Mouse (Mus musculus): ENCODE results near the gene Ptpn3. TPM values are rescaled to one million over a fixed set of nuclear protein-coding genes. Genes with fewer than 3 reads are reported as not detected.

Gene Ptpn3
- polyA plus RNA-seq, 1 experiment from 2014 or later = 8.1 TPM

DNA sequence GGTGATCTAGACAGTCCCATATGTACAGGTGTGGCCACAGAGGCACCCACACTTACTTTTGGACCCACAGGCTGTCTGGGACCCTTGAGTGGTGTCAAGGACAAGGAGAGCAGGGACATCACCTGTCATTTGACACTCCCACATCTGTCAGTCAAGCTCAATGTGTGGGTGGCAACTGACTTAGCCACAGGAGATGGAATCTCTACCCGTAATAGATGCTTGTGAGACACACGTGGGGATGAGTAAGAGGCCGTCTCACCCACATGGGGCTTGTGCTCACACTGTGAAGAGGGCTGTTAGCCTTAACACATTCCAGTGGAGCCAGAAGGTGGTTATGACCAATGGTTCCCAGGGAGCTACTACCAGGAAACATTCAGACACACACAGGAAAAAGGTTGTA, 13.8 kb downstream of the Ptpn3 start:
- no peaks in the 10 kb centered on the region for H3K4me1 ChIP-seq (ENCODE audit: control insufficient read depth, insufficient read depth, low read length)
- H3K9me3 ChIP-seq (ENCODE audit: control insufficient read depth, low read depth, low read length) = no peaks in the 10 kb centered on the region
- no peak overlapping the region for H3K9ac ChIP-seq (replicated peaks; ENCODE audit: low read depth, low read length)
- WGBS = 92% methylated on average over 3 of the region's 3 CpGs
- ATAC-seq (ENCODE audit: insufficient number of reproducible peaks, insufficient read depth, low FRiP score, low read depth) = no peak
- H3K27me3 ChIP-seq (ENCODE audit: control insufficient read depth, insufficient read depth, low read length) = no peaks in the 10 kb centered on the region
- no peak overlapping the region for H3K4me3 ChIP-seq (ENCODE audit: low read depth, low read length)
- H3K4me2 ChIP-seq (replicated peaks; ENCODE audit: low read depth, low read length) = no peak overlapping the region
- H3K27ac ChIP-seq (ENCODE audit: low read length) = no peak overlapping the region
- H3K36me3 ChIP-seq (ENCODE audit: control insufficient read depth, insufficient read depth, low read length) = no peaks in the 10 kb centered on the region

DNA sequence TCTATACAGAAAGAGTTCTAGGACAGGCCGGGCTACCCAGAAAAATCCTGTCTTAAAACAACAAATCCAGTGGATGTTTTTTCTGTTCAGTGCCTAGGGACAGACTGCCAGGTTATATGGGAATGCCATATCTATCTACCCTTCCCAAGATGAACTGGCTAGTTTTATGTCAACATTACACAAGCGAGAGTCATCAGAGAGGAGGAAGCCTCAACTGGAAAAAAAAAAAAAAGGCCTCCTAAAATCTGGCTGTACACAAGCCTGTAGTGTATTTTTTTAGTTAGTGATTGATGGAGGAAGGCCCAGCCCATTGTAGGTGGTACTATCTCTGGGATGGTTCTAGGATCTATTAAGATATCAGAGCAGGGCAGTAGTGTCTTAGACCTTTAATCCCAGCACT, 16.4 kb downstream of the Ptpn3 start:
- Histone ChIP-seq H3K9me3 (ENCODE audit: control insufficient read depth, low read depth, low read length) (no peaks in the 10 kb centered on the region), H3K4me1 (ENCODE audit: control insufficient read depth, insufficient read depth, low read length) (no peaks in the 10 kb centered on the region), H3K36me3 (ENCODE audit: control insufficient read depth, insufficient read depth, low read length) (no peaks in the 10 kb centered on the region), H3K4me2 (replicated peaks; ENCODE audit: low read depth, low read length) (no peak overlapping the region), H3K27me3 (ENCODE audit: control insufficient read depth, insufficient read depth, low read length) (no peaks in the 10 kb centered on the region), H3K27ac (ENCODE audit: low read length) (no peak overlapping the region), H3K9ac (replicated peaks; ENCODE audit: low read depth, low read length) (no peak overlapping the region), H3K4me3 (ENCODE audit: low read depth, low read length) (no peak overlapping the region)
- ATAC-seq (ENCODE audit: insufficient number of reproducible peaks, insufficient read depth, low FRiP score, low read depth) = no peak
- WGBS = 77% methylated on average over 2 of the region's 2 CpGs

DNA sequence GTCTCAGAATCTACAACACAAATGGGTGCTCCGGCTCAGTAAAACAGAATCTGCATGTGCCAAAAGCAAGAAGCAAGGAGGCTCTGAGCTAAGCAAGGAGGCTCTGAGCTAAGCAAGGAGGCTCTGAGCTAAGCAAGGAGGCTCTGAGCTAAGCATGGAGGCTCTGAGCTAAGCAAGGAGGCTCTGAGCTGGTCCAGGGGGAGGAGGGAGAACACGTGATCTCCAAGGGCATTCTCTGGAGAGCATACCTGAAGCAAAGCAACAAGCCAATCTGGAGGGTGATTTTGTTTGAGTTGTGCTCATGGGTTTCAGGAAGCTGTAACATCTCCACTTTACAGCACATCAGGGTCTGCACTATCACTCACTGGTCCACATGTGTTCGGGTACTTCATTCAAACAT, 18.4 kb downstream of the Ptpn3 start:
- no peak overlapping the region for H3K4me2 ChIP-seq (replicated peaks; ENCODE audit: low read depth, low read length)
- WGBS = 68% methylated on average over 3 of the region's 3 CpGs
- H3K4me3 ChIP-seq (ENCODE audit: low read depth, low read length) = no peak overlapping the region
- no peak overlapping the region for H3K27ac ChIP-seq (ENCODE audit: low read length)
- H3K9me3 ChIP-seq (ENCODE audit: control insufficient read depth, low read depth, low read length) = no peaks in the 10 kb centered on the region
- H3K4me1 ChIP-seq (ENCODE audit: control insufficient read depth, insufficient read depth, low read length) = peaks cover 8% of the 10 kb centered on the region; the same call in 1 of the 2 replicates
- ATAC-seq (ENCODE audit: insufficient number of reproducible peaks, insufficient read depth, low FRiP score, low read depth) = no peak
- H3K27me3 ChIP-seq (ENCODE audit: control insufficient read depth, insufficient read depth, low read length) = no peaks in the 10 kb centered on the region
- no peak overlapping the region for H3K9ac ChIP-seq (replicated peaks; ENCODE audit: low read depth, low read length)
- no peaks in the 10 kb centered on the region for H3K36me3 ChIP-seq (ENCODE audit: control insufficient read depth, insufficient read depth, low read length)

DNA sequence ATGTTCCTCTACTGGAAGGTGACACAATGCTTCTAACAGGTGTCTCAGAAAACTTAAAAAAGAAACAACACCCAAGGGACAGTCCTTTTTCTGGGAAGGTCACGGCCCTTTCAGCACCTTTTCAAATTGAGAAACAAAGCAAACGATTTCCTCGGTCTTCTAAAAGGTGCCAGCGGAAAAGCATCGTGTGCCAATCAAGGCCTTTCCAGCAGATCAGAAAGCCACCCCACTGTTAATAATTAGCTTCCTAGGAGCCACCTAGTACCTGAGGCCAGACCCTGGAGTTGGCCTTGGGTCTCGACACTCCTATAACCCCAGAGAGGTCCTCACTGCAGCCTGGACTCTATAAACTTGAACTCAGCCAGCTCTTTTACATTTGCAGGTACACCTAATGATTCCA, 19.0 kb downstream of the Ptpn3 start:
- Histone ChIP-seq H3K9ac (replicated peaks; ENCODE audit: low read depth, low read length) (no peak overlapping the region), H3K27ac (ENCODE audit: low read length) (no peak overlapping the region), H3K4me2 (replicated peaks; ENCODE audit: low read depth, low read length) (no peak overlapping the region), H3K4me1 (ENCODE audit: control insufficient read depth, insufficient read depth, low read length) (peaks cover 8% of the 10 kb centered on the region; the same call in 1 of the 2 replicates), H3K36me3 (ENCODE audit: control insufficient read depth, insufficient read depth, low read length) (no peaks in the 10 kb centered on the region), H3K9me3 (ENCODE audit: control insufficient read depth, low read depth, low read length) (no peaks in the 10 kb centered on the region), H3K4me3 (ENCODE audit: low read depth, low read length) (no peak overlapping the region), H3K27me3 (ENCODE audit: control insufficient read depth, insufficient read depth, low read length) (no peaks in the 10 kb centered on the region)
- 60% methylated on average over 6 of the region's 6 CpGs for WGBS
- ATAC-seq (ENCODE audit: insufficient number of reproducible peaks, insufficient read depth, low FRiP score, low read depth) = no peak

DNA sequence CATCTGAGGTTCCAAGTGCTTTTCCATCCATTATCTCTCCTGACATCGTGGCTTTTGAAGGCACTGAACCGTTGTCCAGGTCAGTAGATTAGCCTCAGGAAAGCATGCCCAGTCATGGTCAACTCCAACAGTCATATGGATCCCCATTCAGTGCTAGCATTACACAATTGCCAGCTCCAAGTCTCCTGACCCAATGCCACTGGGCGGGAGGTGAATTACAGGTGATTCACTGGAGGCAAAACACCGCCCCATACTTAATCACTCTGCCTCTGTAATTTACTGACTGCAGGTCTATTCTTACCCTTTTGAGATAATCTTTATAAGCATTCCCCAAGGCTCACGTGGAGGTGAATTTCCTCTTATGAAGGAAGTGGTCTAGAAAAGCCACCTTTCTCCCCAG, 19.5 kb downstream of the Ptpn3 start:
- H3K9ac ChIP-seq (replicated peaks; ENCODE audit: low read depth, low read length) = no peak overlapping the region
- no peak overlapping the region for H3K4me2 ChIP-seq (replicated peaks; ENCODE audit: low read depth, low read length)
- no peak for ATAC-seq (ENCODE audit: insufficient number of reproducible peaks, insufficient read depth, low FRiP score, low read depth)
- no peak overlapping the region for H3K27ac ChIP-seq (ENCODE audit: low read length)
- no peaks in the 10 kb centered on the region for H3K9me3 ChIP-seq (ENCODE audit: control insufficient read depth, low read depth, low read length)
- no peaks in the 10 kb centered on the region for H3K27me3 ChIP-seq (ENCODE audit: control insufficient read depth, insufficient read depth, low read length)
- no peak overlapping the region for H3K4me3 ChIP-seq (ENCODE audit: low read depth, low read length)
- peaks cover 8% of the 10 kb centered on the region; the same call in 1 of the 2 replicates for H3K4me1 ChIP-seq (ENCODE audit: control insufficient read depth, insufficient read depth, low read length)
- WGBS = 49% methylated on average over 5 of the region's 5 CpGs
- no peaks in the 10 kb centered on the region for H3K36me3 ChIP-seq (ENCODE audit: control insufficient read depth, insufficient read depth, low read length)

DNA sequence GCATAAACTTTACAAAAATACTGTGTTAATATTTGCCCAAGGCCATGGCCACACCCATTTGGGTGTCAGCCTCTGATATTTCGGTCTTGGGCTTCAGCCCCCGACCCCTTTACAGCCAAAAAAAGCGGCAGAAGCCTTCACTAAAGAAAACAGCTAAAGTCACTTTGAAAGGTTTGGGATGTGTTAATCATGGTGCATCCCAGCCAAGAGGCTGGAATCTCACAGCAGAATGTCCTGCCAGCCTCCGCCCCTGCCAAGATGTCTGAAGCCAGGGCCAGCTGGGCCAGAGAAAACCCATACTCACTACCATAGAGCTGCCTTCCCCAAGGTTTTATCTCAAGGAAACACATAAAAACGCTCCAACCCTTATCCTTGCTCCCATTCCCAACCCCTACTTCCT, 20.7 kb downstream of the Ptpn3 start:
- H3K27ac ChIP-seq (ENCODE audit: low read length) = no peak overlapping the region
- H3K27me3 ChIP-seq (ENCODE audit: control insufficient read depth, insufficient read depth, low read length) = no peaks in the 10 kb centered on the region
- no peak overlapping the region for H3K4me3 ChIP-seq (ENCODE audit: low read depth, low read length)
- H3K4me1 ChIP-seq (ENCODE audit: control insufficient read depth, insufficient read depth, low read length) = peaks cover 13% of the 10 kb centered on the region; the same call in 1 of the 2 replicates
- ATAC-seq (ENCODE audit: insufficient number of reproducible peaks, insufficient read depth, low FRiP score, low read depth) = no peak
- H3K4me2 ChIP-seq (replicated peaks; ENCODE audit: low read depth, low read length) = no peak overlapping the region
- WGBS = 70% methylated on average over 5 of the region's 5 CpGs
- H3K9ac ChIP-seq (replicated peaks; ENCODE audit: low read depth, low read length) = no peak overlapping the region
- H3K9me3 ChIP-seq (ENCODE audit: control insufficient read depth, low read depth, low read length) = no peaks in the 10 kb centered on the region
- H3K36me3 ChIP-seq (ENCODE audit: control insufficient read depth, insufficient read depth, low read length) = no peaks in the 10 kb centered on the region

DNA sequence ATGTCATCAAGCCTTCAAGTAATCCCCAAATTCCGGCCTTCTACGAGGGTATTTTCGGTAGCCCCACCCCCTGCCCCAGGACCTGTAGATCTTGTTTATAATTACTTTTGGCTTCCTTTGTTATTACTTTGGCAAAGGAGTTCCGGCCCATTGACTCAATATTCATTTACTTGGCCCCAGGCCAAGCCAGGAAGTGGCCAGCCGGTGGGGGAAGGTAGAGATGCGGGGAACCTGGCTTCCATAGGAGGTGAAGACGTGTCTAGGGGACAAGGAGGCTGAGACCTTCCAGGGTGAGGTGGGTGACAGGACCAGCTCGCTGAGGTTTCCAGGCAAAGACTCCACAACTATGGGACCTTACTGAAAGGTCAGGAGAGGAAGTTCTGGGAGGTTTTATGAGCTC, 22.4 kb downstream of the Ptpn3 start:
- Histone ChIP-seq H3K27me3 (ENCODE audit: control insufficient read depth, insufficient read depth, low read length) (no peaks in the 10 kb centered on the region), H3K9me3 (ENCODE audit: control insufficient read depth, low read depth, low read length) (no peaks in the 10 kb centered on the region), H3K9ac (replicated peaks; ENCODE audit: low read depth, low read length) (no peak overlapping the region), H3K36me3 (ENCODE audit: control insufficient read depth, insufficient read depth, low read length) (no peaks in the 10 kb centered on the region), H3K4me1 (ENCODE audit: control insufficient read depth, insufficient read depth, low read length) (peaks cover 21% of the 10 kb centered on the region; the same call in 1 of the 2 replicates), H3K27ac (ENCODE audit: low read length) (no peak overlapping the region), H3K4me2 (replicated peaks; ENCODE audit: low read depth, low read length) (no peak overlapping the region), H3K4me3 (ENCODE audit: low read depth, low read length) (no peak overlapping the region)
- ATAC-seq (ENCODE audit: insufficient number of reproducible peaks, insufficient read depth, low FRiP score, low read depth) = no peak
- WGBS = 16% methylated on average over 8 of the region's 8 CpGs

DNA sequence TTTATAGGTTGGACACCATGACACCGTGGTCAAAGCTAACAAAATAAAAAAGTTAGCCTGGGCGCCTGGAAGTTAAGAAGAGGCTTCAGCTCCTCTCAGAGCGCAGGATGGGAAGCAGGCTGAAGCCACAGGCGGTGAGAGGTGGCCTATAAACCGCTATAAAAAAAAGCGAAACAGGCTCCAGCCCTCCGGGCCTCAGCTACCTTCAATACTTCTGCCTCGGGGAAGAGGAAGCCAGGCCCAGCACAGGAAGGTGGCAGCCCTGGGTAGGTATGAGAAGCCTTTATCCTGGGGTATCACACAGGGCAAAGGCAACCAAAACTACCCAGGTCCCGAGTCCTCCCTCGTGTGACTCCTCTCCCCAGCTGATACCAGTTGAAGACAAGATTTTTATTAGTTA, 22.8 kb downstream of the Ptpn3 start:
- Histone ChIP-seq H3K4me2 (replicated peaks; ENCODE audit: low read depth, low read length) (no peak overlapping the region), H3K9ac (replicated peaks; ENCODE audit: low read depth, low read length) (no peak overlapping the region), H3K4me1 (ENCODE audit: control insufficient read depth, insufficient read depth, low read length) (peaks cover 21% of the 10 kb centered on the region), H3K36me3 (ENCODE audit: control insufficient read depth, insufficient read depth, low read length) (no peaks in the 10 kb centered on the region), H3K9me3 (ENCODE audit: control insufficient read depth, low read depth, low read length) (no peaks in the 10 kb centered on the region), H3K27ac (ENCODE audit: low read length) (no peak overlapping the region), H3K4me3 (ENCODE audit: low read depth, low read length) (no peak overlapping the region), H3K27me3 (ENCODE audit: control insufficient read depth, insufficient read depth, low read length) (no peaks in the 10 kb centered on the region)
- ATAC-seq (ENCODE audit: insufficient number of reproducible peaks, insufficient read depth, low FRiP score, low read depth) = no peak
- 58% methylated on average over 10 of the region's 10 CpGs for WGBS

DNA sequence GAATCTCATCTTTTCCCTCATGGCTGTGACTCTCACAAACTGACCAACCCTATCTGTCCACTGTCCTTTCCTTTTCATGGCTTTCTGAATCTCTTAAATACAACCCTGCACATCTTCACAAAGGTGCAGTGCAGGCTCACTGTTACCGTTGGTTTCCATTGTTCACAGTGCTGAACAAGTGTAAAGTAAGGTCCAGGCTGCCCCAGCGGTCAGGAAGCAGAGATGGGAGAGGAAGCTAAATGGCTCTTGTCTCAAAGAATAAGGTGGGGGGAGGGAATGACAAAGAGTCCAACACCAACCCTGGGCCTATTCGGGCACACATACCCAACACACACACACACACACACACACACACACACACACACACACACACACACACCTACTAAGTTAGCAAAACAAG, 24.0 kb downstream of the Ptpn3 start:
- H3K4me2 ChIP-seq (replicated peaks; ENCODE audit: low read depth, low read length) = no peak overlapping the region
- H3K9me3 ChIP-seq (ENCODE audit: control insufficient read depth, low read depth, low read length) = no peaks in the 10 kb centered on the region
- H3K9ac ChIP-seq (replicated peaks; ENCODE audit: low read depth, low read length) = no peak overlapping the region
- H3K27ac ChIP-seq (ENCODE audit: low read length) = no peak overlapping the region
- no peaks in the 10 kb centered on the region for H3K36me3 ChIP-seq (ENCODE audit: control insufficient read depth, insufficient read depth, low read length)
- H3K4me1 ChIP-seq (ENCODE audit: control insufficient read depth, insufficient read depth, low read length) = peaks cover 25% of the 10 kb centered on the region
- H3K27me3 ChIP-seq (ENCODE audit: control insufficient read depth, insufficient read depth, low read length) = no peaks in the 10 kb centered on the region
- 82% methylated on average over 3 of the region's 3 CpGs for WGBS
- ATAC-seq (ENCODE audit: insufficient number of reproducible peaks, insufficient read depth, low FRiP score, low read depth) = no peak
- H3K4me3 ChIP-seq (ENCODE audit: low read depth, low read length) = no peak overlapping the region

Measured in stomach, embryonic 14.5 days (tissue).